Mouse (Mus musculus) heart, embryonic 11.5 days (tissue): Measurements from ENCODE around the gene Cd276. TPM values are rescaled to one million over a fixed set of nuclear protein-coding genes. Genes with fewer than 3 reads are reported as not detected.

Experiments used
- ATAC-seq: fragments of 200-750 bp; cut with Nextera tagmentation; replicated peaks from 2 replicates; pipeline ENCODE4 v1.8.0; 2017; ENCODE audit warnings: moderate library complexity; ENCODE audit not compliant: insufficient number of reproducible peaks, low FRiP score, low TSS enrichment
- H3K27ac ChIP-seq: fragments of 300-500 bp; sonication (generic); 2 replicates; pipeline ENCODE4 v1.5.1; 2014; ENCODE audit warnings: mild to moderate bottlenecking, low read depth, low read length
- H3K27me3 ChIP-seq: fragments of 300-500 bp; sonication (generic); 2 replicates; pipeline ENCODE4 v1.6.1; 2014; ENCODE audit warnings: mild to moderate bottlenecking, low read length, mixed read lengths; ENCODE audit not compliant: control insufficient read depth, insufficient read depth
- H3K36me3 ChIP-seq: fragments of 300-500 bp; sonication (generic); 2 replicates; pipeline ENCODE4 v1.6.1; 2014; ENCODE audit warnings: mild to moderate bottlenecking, low read length, moderate library complexity, mixed read lengths; ENCODE audit not compliant: control insufficient read depth, insufficient read depth
- H3K4me1 ChIP-seq: fragments of 300-500 bp; sonication (generic); 2 replicates; pipeline ENCODE4 v1.6.1; 2014; ENCODE audit warnings: low read length; ENCODE audit not compliant: control insufficient read depth, insufficient read depth
- H3K4me2 ChIP-seq: fragments of 300-500 bp; sonication (generic); 2 replicates; pipeline ENCODE4 v1.6.1; 2014; ENCODE audit warnings: mild to moderate bottlenecking, moderate library complexity
- H3K4me3 ChIP-seq: fragments of 300-500 bp; sonication (generic); 2 replicates; pipeline ENCODE4 v1.5.1; 2014; ENCODE audit warnings: low read depth, low read length
- H3K9ac ChIP-seq: fragments of 300-500 bp; sonication (generic); 2 replicates; pipeline ENCODE4 v1.6.1; 2014; ENCODE audit warnings: mild to moderate bottlenecking, low read depth, low read length, moderate library complexity
- H3K9me3 ChIP-seq: fragments of 300-500 bp; sonication (generic); replicated peaks from 2 replicates; pipeline ENCODE4 v1.6.1; 2016; ENCODE audit warnings: low read length; ENCODE audit not compliant: control insufficient read depth
- WGBS: fragments of 180-500 bp; shearing (Covaris S2); extraction: QIAGEN DNeasy Blood & Tissue Kit; methylation state at CpG from one replicate; pipeline ENCODE4 v1.1.7; 2014; ENCODE audit not compliant: insufficient replicate concordance; 5-methylcytosine and 5-hydroxymethylcytosine counted together
- polyA plus RNA-seq: library from polyadenylated mRNA; unstranded; fragments of >200 nt; fragmentation: Nextera tagmentation; extraction: Ambion mirVana; gene quantifications from 2 replicates; pipeline ENCODE4 v1.2.1, GENCODE M21; 2014

Cd276 gene
- polyA plus RNA-seq, 1 experiment from 2014 or later: 29.1 TPM

GRCm38 (mm10) chr9:58544879-58545324, 10.3 kb downstream of the Cd276 start:
- H3K9ac ChIP-seq: no peak overlapping the region
- no peaks in the 10 kb centered on the region for H3K9me3 ChIP-seq
- H3K4me1 ChIP-seq: peaks cover 17% of the 10 kb centered on the region
- H3K4me2 ChIP-seq: peak overlapping the region; percentile 25; the same call in 1 of the 2 replicates
- no peak overlapping the region for H3K4me3 ChIP-seq
- H3K27me3 ChIP-seq: no peaks in the 10 kb centered on the region
- WGBS: 37% methylated on average over 4 of the region's 4 CpGs
- H3K36me3 ChIP-seq: no peaks in the 10 kb centered on the region
- no peak overlapping the region for H3K27ac ChIP-seq
- ATAC-seq: no peak

GRCm38 (mm10) chr9:58541895-58542338, 13.3 kb downstream of the Cd276 start:
- ATAC-seq: no peak
- H3K4me2 ChIP-seq: no peak overlapping the region
- H3K4me3 ChIP-seq: no peak overlapping the region
- WGBS: 48% methylated on average over 6 of the region's 6 CpGs
- no peak overlapping the region for H3K9ac ChIP-seq
- H3K27ac ChIP-seq: peak overlapping the region; percentile 31; the same call in 1 of the 2 replicates
- H3K27me3 ChIP-seq: no peaks in the 10 kb centered on the region
- H3K4me1 ChIP-seq: peaks cover 11% of the 10 kb centered on the region
- peaks cover 9% of the 10 kb centered on the region; the same call in 1 of the 2 replicates for H3K36me3 ChIP-seq
- H3K9me3 ChIP-seq: no peaks in the 10 kb centered on the region

- WGBS: 49% methylated on average over 5 of the region's 5 CpGs
- ATAC-seq: no peak
- Histone ChIP-seq H3K4me3 (no peak overlapping the region), H3K36me3 (peaks cover 9% of the 10 kb centered on the region; the same call in 1 of the 2 replicates), H3K27me3 (no peaks in the 10 kb centered on the region), H3K27ac (no peak overlapping the region), H3K4me1 (peaks cover 11% of the 10 kb centered on the region), H3K9ac (no peak overlapping the region), H3K4me2 (no peak overlapping the region), H3K9me3 (no peaks in the 10 kb centered on the region)
Observed at GRCm38 (mm10) chr9:58539886-58540285, 15.4 kb downstream of the Cd276 start.

GRCm38 (mm10) chr9:58537774-58538173, 17.5 kb downstream of the Cd276 start:
- no peak for ATAC-seq
- peaks cover 11% of the 10 kb centered on the region for H3K4me1 ChIP-seq
- H3K9me3 ChIP-seq: no peaks in the 10 kb centered on the region
- H3K4me2 ChIP-seq: no peak overlapping the region
- no peak overlapping the region for H3K9ac ChIP-seq
- no peak overlapping the region for H3K4me3 ChIP-seq
- no peak overlapping the region for H3K27ac ChIP-seq
- H3K27me3 ChIP-seq: no peaks in the 10 kb centered on the region
- H3K36me3 ChIP-seq: peaks cover 9% of the 10 kb centered on the region; the same call in 1 of the 2 replicates
- 75% methylated on average over 3 of the region's 3 CpGs for WGBS

DNA sequence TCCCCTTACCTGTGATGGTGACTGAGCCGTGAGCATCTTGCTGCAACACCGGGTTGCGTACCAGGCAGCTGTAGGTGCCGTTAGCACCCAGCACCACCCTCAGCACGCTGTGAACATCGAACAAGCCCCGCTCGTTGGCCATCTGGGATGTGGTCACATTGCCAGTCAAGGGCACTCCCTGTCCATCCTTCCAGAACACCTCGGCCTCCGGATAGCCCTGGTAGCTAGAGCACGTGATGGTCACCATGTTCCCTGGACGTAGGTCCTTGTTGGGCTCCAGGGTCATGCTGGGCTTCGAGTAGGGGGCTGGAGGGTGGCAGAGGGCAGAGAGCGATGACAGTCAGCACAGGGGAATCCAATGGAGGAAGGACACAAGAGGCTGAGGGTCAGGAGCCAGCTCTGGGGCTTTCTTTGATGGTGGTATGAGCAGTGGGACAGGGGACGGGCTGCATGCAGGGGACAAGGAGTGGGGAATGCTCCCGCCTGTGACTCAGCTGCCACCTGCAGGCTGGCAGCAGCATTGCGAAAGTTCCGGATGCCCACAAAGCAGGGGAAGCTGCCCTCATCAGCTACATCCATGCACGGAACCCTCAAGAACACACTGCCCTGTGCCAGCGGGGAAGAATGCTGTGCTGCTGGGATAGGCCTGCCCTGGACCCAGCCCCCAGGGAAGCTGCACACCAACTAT, 19.6 kb downstream of the Cd276 start:
- ATAC-seq: 0 out of 2 replicates have a peak, but pooled peaks have one; percentile 11
- no peak overlapping the region for H3K27ac ChIP-seq
- no peak overlapping the region for H3K4me3 ChIP-seq
- no peaks in the 10 kb centered on the region for H3K4me1 ChIP-seq
- no peak overlapping the region for H3K4me2 ChIP-seq
- H3K9me3 ChIP-seq: no peaks in the 10 kb centered on the region
- peaks cover 9% of the 10 kb centered on the region; the same call in 1 of the 2 replicates for H3K36me3 ChIP-seq
- 72% methylated on average over 20 of the region's 20 CpGs for WGBS
- H3K27me3 ChIP-seq: no peaks in the 10 kb centered on the region
- H3K9ac ChIP-seq: no peak overlapping the region

- no peak for ATAC-seq
- Histone ChIP-seq H3K9ac (no peak overlapping the region), H3K27ac (no peak overlapping the region), H3K36me3 (peaks cover 9% of the 10 kb centered on the region; the same call in 1 of the 2 replicates), H3K4me3 (no peak overlapping the region), H3K27me3 (no peaks in the 10 kb centered on the region), H3K4me1 (no peaks in the 10 kb centered on the region), H3K9me3 (no peaks in the 10 kb centered on the region), H3K4me2 (no peak overlapping the region)
- WGBS: 34% methylated on average over 1 of the region's 1 CpGs
Observed at GRCm38 (mm10) chr9:58534766-58535165, 20.5 kb downstream of the Cd276 start.

DNA sequence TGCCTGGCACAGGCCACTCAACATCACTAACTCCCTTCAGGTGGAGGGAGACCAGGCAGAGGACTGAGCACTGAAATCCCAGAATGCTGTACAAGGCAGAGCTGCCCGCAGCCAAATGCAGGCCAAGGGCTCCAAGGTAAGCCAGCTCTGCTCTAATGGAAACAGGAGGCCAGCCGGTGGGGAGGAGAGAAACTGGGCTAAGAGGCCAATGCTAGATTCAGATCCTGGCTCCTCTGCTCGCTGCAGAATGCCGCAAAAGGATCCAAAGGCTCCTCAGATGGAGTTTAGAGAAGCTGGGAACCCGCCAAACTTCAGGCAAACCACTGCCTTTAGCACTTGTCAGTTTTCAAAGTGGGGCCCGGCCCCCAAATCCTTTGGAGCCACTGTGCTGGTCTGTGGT, 21.9 kb downstream of the Cd276 start:
- Histone ChIP-seq H3K27me3 (no peaks in the 10 kb centered on the region), H3K9me3 (no peaks in the 10 kb centered on the region), H3K9ac (no peak overlapping the region), H3K4me2 (no peak overlapping the region), H3K4me3 (no peak overlapping the region), H3K4me1 (no peaks in the 10 kb centered on the region), H3K36me3 (0 out of 2 replicates have a peak, but pooled peaks cover 2% of the 10 kb centered on the region), H3K27ac (no peak overlapping the region)
- ATAC-seq: no peak
- 79% methylated on average over 6 of the region's 6 CpGs for WGBS

- no peaks in the 10 kb centered on the region for H3K9me3 ChIP-seq
- no peaks in the 10 kb centered on the region for H3K4me1 ChIP-seq
- no peak overlapping the region for H3K4me3 ChIP-seq
- WGBS: 91% methylated on average over 4 of the region's 4 CpGs
- H3K9ac ChIP-seq: no peak overlapping the region
- peaks cover under 1% of the 10 kb centered on the region; the same call in 1 of the 2 replicates for H3K36me3 ChIP-seq
- no peak for ATAC-seq
- no peak overlapping the region for H3K4me2 ChIP-seq
- no peak overlapping the region for H3K27ac ChIP-seq
- H3K27me3 ChIP-seq: no peaks in the 10 kb centered on the region
Observed at GRCm38 (mm10) chr9:58532236-58532635, 23.0 kb downstream of the Cd276 start.

GRCm38 (mm10) chr9:58530407-58530806, 24.8 kb downstream of the Cd276 start:
- Histone ChIP-seq H3K9me3 (no peaks in the 10 kb centered on the region), H3K4me1 (no peaks in the 10 kb centered on the region), H3K27me3 (no peaks in the 10 kb centered on the region), H3K9ac (no peak overlapping the region), H3K27ac (no peak overlapping the region), H3K4me3 (no peak overlapping the region), H3K36me3 (peaks cover 3% of the 10 kb centered on the region; the same call in 1 of the 2 replicates), H3K4me2 (no peak overlapping the region)
- no peak for ATAC-seq
- 83% methylated on average over 13 of the region's 13 CpGs for WGBS
